Mouse (Mus musculus) heart, postnatal 25 days (tissue): ENCODE measurements around the gene Myo18b. TPM values are rescaled to one million over a fixed set of nuclear protein-coding genes. Genes with fewer than 3 reads are reported as not detected.
A peak's percentile ranks its signal among the peaks of the same experiment; 100 is the strongest.

Experiments
- DNase-seq: peaks from one replicate; pipeline ENCODE4 v3.0.0; 2022; ENCODE audit warnings: low spot score
- intact Hi-C: fragments of 180-260 bp; cut with DNase I; formaldehyde crosslinking; loops from one replicate; pipeline ENCODE4 v1.15.1; 2025
- total RNA-seq, 2 experiments: library from RNA; stranded (reverse); gene quantifications; 2 replicates each; pipeline ENCODE4 v1.2.3; 2021

Gene Myo18b
- total RNA-seq = 100 to 1,000 TPM; 253 to 259 TPM

GRCm38 (mm10) chr5:112895674-112896654, at the start of gene Myo18b:
Myo18b (minus strand) TSS chr5:112896362.
- intact Hi-C loops = no loop called here
- DNase-seq = peak; percentile 61

DNA sequence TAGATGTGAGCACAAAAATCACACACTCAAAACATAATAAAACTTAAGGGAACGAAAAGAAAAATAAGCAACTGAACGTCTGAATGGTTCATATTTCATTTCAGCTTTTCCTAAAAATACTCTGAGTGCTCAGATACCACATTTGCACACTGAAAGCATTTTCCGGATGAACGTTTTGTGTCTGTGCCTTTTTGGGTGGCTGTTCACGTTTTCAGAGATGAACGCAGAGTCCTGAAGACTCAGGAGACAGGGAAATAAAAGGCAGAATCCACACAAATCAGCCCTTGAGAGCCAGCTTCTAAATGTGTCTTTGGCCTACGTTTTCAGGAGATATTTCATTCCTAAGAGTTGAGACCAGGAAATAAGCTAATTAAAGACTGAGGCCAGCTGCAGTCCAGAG, 49.8 kb upstream of the Myo18b start:
- DNase-seq = no peak
- intact Hi-C loops = no loop called here

GRCm38 (mm10) chr5:112942244-112942643, 46.1 kb upstream of the Myo18b start:
- no peak for DNase-seq
- intact Hi-C loops = no loop called here

DNA sequence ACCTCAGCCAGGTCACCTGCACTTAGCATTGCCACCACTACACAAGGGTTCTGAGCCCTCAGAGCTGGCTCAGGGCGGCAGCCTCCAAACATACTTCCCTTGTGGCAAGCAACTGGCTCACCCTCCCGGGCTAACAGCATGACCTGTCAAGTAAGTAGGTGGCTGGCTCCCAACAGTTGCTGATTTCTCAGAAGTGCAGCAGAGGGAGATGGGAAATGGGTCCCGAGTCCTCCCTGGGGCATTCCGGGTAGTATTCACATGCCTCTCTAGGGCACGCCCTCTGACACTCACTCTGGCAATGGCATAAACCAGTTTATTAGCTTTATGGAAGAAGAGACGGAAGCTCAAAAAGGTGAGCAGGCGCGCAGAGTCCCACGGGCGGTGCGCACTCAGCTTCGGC, 44.8 kb upstream of the Myo18b start:
- no peak for DNase-seq

DNA sequence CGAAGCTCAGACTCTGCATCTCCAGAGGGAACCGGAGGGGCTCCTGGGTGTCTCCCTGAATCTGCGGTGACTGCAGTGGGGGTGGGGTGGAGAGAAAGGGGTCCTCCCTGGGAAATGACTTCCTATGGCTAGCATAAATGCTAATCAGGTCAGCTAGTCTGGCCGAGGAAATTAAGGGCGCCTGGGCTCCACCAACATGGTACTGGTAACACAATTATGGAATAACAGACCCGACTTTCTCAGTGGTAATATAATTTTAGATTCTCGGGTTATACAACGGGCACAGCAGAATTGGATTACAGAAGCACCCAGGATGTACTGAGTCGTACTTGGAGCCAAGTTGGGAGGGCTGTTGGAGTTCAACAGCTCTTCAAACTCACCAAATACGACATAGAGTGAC, 40.5 kb upstream of the Myo18b start:
- DNase-seq = no peak
- intact Hi-C loops = no loop called here

More for the DNA sequence above, 44.8 kb upstream of the Myo18b start:
- intact Hi-C loops = no loop called here

DNA sequence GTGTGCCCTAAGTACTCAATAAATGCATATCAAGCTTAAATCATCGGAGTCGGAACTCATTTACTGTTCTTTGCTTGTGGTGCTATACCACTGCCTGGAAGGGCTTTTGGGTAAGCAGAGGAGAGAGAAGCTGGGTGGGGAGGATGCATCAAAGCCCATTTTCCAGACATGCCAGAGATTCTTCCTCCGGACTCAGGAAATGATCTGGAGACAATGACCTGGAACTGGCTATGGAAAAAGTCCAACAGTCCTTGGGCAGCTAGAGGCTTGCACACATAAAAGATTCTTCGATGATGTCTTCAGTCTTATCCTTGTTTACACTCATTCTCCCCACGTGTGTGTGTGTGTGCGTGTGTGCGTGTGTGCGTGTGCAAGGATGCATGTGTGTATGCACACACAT, 39.3 kb upstream of the Myo18b start:
- DNase-seq = no peak
- intact Hi-C loops = no loop called here

- intact Hi-C loops = no loop called here
- DNase-seq = no peak
These were observed 36.9 kb upstream of the Myo18b start for GRCm38 (mm10) chr5:112932878-112933567.

DNA sequence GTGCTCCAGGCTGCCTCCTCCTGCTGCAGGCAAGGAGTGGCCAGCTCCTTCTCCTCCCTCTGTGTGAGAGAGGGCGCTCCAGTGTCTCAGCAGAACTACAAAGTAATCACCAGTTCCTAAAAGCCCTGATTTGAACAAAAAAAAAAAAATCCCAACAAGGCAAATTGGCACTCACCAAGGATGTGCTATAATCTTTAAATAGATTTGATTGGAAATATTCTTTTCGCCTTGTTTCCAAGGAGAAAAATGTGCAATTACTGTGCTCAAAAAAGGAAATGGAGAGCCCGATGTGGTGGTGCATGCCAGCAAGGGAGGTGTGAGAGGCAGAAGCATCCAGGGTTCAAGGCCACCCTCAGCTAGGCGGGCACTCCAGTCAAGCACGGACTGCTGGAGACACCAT, 35.7 kb upstream of the Myo18b start:
- intact Hi-C loops = no loop called here
- no peak for DNase-seq

GRCm38 (mm10) chr5:112928201-112928881, 32.2 kb upstream of the Myo18b start:
- intact Hi-C loops = no loop called here

DNA sequence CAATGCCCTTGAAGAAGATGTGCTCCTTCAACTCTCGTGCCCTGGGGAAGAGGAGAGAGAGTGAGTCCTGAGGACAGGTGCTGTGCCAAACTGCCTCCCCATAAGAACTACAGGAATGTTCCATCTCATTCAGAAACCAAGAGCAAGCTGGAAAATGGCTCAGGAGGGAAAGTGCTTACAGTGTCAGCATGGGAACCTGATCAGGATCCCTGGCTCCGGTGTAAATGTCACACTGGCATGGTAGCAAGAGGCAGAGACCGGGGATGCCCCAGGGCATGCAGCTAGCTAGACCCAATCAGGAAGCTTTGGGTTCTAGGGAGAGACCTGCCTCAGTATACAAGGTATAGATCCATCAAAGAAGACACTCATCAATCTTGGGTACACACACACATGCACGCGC, 29.3 kb upstream of the Myo18b start:
- DNase-seq = no peak
- intact Hi-C loops = no loop called here

More at GRCm38 (mm10) chr5:112928201-112928881, 32.2 kb upstream of the Myo18b start:
- no peak for DNase-seq

DNA sequence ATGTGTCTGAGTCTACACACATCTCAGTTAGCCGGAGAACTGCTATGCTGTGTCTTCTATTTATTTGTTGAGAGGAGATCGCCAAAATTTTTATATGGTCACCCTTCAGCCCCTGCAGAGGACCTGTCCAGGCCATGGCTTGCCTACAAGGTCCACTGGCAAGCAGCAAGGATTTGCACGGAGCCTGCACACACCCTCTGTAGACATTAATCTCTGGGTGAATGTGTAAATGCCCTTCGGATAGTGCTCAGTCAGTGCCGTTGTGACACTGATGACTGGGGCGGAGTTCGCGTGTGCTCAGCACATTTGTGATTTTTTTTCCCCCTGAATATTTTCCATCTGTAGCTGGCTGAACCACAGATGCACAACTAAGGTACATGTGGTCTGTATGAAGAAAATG, 28.6 kb upstream of the Myo18b start:
- intact Hi-C loops = no loop called here
- DNase-seq = no peak

- intact Hi-C loops = no loop called here
- no peak for DNase-seq
These were observed 27.7 kb upstream of the Myo18b start for GRCm38 (mm10) chr5:112923841-112924240.

- no peak for DNase-seq
- intact Hi-C loops = no loop called here
These were observed 25.8 kb upstream of the Myo18b start for GRCm38 (mm10) chr5:112921914-112922313.

DNA sequence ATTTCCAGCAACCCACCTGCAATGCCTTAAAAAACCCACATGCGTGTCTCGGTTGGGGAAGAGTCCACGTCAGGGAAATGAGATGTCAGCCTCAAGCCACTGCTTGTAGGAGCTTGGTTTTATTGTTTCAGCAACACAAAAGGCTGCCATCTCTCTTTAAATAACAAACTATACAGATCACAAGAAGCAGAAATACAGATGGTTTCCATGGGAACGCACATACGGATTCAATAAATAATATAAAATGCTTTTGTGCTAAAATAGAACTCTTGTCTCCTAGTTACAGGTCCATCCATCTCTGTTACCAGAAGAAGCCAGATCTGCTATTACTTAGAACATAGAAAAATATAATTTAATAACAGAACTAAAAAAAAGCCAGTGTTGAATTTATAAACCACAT, 14.2 kb upstream of the Myo18b start:
- DNase-seq = no peak
- intact Hi-C loops = no loop called here

DNA sequence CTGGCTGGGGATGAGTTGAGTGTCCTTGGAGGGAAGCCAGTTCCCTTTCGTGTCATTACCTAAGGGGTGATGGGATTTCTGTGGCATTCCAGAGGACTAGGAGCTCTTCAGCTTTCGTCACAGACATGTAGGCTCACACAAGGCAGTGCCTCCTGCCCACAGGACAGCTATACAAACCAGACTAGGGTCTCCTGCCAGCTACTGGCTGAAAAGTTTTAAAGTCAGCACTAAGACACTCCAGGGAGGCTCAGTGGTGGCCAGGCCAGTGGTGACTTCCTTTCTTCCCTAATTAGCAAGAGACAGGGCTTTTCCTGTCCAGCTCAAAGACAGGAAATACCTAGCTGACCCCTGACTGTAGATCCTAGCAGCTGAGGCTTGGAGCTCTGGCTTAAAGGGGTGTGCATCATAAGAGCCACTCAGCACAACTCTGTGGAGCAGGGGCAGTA, 12.0 kb upstream of the Myo18b start:
- intact Hi-C loops = loop anchor here (2.0 kb wide), 1 partner anchor 825 kb away; no protein-coding TSS in a partner anchor
- no peak for DNase-seq

DNA sequence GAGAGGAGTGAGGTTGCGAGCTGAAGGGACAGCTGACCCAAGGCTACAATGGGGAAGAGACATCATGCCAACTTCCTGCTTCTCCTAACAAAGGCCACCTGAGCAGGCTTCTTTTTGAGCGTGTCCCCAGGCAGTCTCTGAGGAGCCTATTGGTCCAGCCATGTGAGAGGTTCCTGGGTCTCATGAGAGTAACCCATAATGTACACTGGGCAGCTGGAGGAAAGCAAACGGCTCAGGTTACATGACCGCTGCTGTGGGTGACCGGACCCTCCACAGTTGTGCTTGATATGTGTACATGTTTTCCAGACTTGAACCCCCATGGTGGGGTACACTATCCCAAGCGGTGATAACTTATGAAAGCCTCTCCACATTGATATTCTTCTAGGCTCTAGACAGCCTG, 11.3 kb upstream of the Myo18b start:
- DNase-seq = no peak
- intact Hi-C loops = no loop called here

GRCm38 (mm10) chr5:112893462-112894060, 2.6 kb downstream of the Myo18b start:
- no peak for DNase-seq
- intact Hi-C loops = no loop called here

DNA sequence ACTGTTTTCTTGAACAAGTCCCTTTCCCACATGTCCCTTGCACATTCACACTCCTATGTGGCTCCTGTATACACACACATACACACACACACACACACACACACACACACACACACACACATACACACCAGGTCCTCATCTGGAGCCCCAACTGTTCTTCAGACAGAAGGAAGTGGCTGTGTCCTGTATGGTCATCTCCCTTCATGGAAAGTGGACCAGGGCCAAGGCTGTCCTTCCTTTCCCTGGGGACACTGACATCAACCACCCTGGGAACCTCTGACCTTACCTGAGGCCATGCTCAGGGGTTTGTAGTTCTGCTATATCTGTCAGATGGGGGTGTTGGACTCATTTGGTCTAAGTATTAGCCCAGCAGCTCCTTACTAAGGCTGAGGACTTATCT, 3.8 kb downstream of the Myo18b start:
- intact Hi-C loops = no loop called here
- no peak for DNase-seq

GRCm38 (mm10) chr5:112888651-112889050, 7.5 kb downstream of the Myo18b start:
- no peak for DNase-seq

More at GRCm38 (mm10) chr5:112888651-112889050, 7.5 kb downstream of the Myo18b start:
- intact Hi-C loops = no loop called here
